Comparison of ENCODE assay signal across 8 mouse cellular contexts in genomic region chr6:48504241-48504854, GRCm38 (mm10). TPM values are rescaled to one million over a fixed set of nuclear protein-coding genes. Genes with fewer than 3 reads are reported as not detected.
DNase-seq lines count a peak whose midpoint lies in the region; ATAC-seq lines count a peak whose summit lies in the region.

No protein-coding gene starts in this region.

- intact Hi-C loops in gastrocnemius, postnatal 36 days (cut with DNase I): loop anchor here (2.0 kb wide), 1 partner anchor 60 kb away; the partner anchor contains the start of gene Zfp467
- intact Hi-C loops in left cerebral cortex, postnatal 10 days (cut with DNase I): loop anchor here (2.0 to 10.0 kb wide), 2 partner anchors 60 to 320 kb away; partner anchors contain the start of gene Zfp467

- H3K4me1 ChIP-seq in intestine, embryonic 14.5 days (replicated peaks; ENCODE audit: control insufficient read depth, insufficient read depth, low read length): peaks cover 6% of the 10 kb centered on the region; the same call in 1 of the 2 replicates

- ATAC-seq in intestine, embryonic 14.5 days (replicated peaks; ENCODE audit: low FRiP score, low TSS enrichment, low read depth): peak; percentile 96
- ATAC-seq in megakaryocyte progenitor cell, adult 5-6 weeks (replicated peaks; ENCODE audit: poor library complexity): peak; percentile 98

- H3K4me2 ChIP-seq in intestine, embryonic 14.5 days (ENCODE audit: low read length): peak overlapping the region; percentile 79

- H3K27me3 ChIP-seq in intestine, embryonic 14.5 days (replicated peaks; ENCODE audit: control insufficient read depth, insufficient read depth, low read length): no peaks in the 10 kb centered on the region

- DNase-seq in adrenal gland, adult 2 months: peak; percentile 90
- DNase-seq in embryo, embryonic 11 days: peak; percentile 90
- DNase-seq in gastrocnemius, postnatal 36 days: peak; percentile 63 to 64
- DNase-seq in intestine, embryonic 14.5 days (ENCODE audit: low spot score): peak; percentile 80
- DNase-seq in left cerebral cortex, postnatal 10 days (ENCODE audit: extremely low spot score in 1 of 2, low spot score in 2 of 2): peak; percentile 79 to 83
- DNase-seq in right cerebral cortex, postnatal 14 days: peak; percentile 74
- DNase-seq in urinary bladder, postnatal 4 days (ENCODE audit: low spot score in 2 of 2): peak; percentile 68 to 70

- no peaks in the 10 kb centered on the region for H3K9me3 ChIP-seq in intestine, embryonic 14.5 days (ENCODE audit: control insufficient read depth, low read length)

- peak overlapping the region; percentile 29; the same call in 1 of the 2 replicates for H3K27ac ChIP-seq in intestine, embryonic 14.5 days (ENCODE audit: low read depth)

- under 1% methylated on average over 26 of the region's 26 CpGs for WGBS in intestine, embryonic 14.5 days

- H3K36me3 ChIP-seq in intestine, embryonic 14.5 days (ENCODE audit: control insufficient read depth, insufficient read depth, low read length): 0 out of 2 replicates have a peak, but pooled peaks cover 4% of the 10 kb centered on the region

- peak overlapping the region; percentile 50 for H3K9ac ChIP-seq in intestine, embryonic 14.5 days (ENCODE audit: low read length)

- H3K4me3 ChIP-seq in intestine, embryonic 14.5 days (ENCODE audit: low read depth, low read length): peak overlapping the region; percentile 53

RNA-seq across cellular contexts. Expression of gene Atp6v0e2, which starts 33.1 kb away (rescaled TPM):
- total RNA-seq in adrenal gland, adult 2 months (2021): 10 to 100 TPM; 70.7 to 78.4 TPM
- 182 and 183 TPM in 2 replicates for polyA plus RNA-seq in adrenal gland, adult 2 months (2012; rRNA removed)
- total RNA-seq in gastrocnemius, postnatal 36 days (2021): 10 to 100 TPM; 39.4 to 51.3 TPM
- polyA plus RNA-seq in intestine, embryonic 14.5 days (2014; fragmentation: Nextera tagmentation; extraction: Ambion mirVana): 25.0 and 29.2 TPM in 2 replicates
- total RNA-seq in left cerebral cortex, postnatal 10 days (2021): 100 to 1,000 TPM; 485 to 501 TPM
- not detected in 2 replicates for total RNA-seq in megakaryocyte progenitor cell, adult 5-6 weeks (2015)
- not detected in 2 replicates for total RNA-seq in megakaryocyte progenitor cell, adult 5-6 weeks (2017)

RNA-seq across cellular contexts. Expression of gene Lrrc61, which starts 50.2 kb away (rescaled TPM):
- total RNA-seq in adrenal gland, adult 2 months (2021): 10 to 100 TPM; 30.8 to 45.1 TPM
- 32.4 and 33.3 TPM in 2 replicates for polyA plus RNA-seq in adrenal gland, adult 2 months (2012; rRNA removed)
- 10 to 100 TPM; 13.9 to 17.1 TPM for total RNA-seq in gastrocnemius, postnatal 36 days (2021)
- 6.7 and 7.7 TPM in 2 replicates for polyA plus RNA-seq in intestine, embryonic 14.5 days (2014; fragmentation: Nextera tagmentation; extraction: Ambion mirVana)
- 10 to 100 TPM; 28.9 to 31.6 TPM for total RNA-seq in left cerebral cortex, postnatal 10 days (2021)
- 8.0 and 11.6 TPM in 2 replicates for total RNA-seq in megakaryocyte progenitor cell, adult 5-6 weeks (2015)
- total RNA-seq in megakaryocyte progenitor cell, adult 5-6 weeks (2017): 4.9 and 6.3 TPM in 2 replicates

RNA-seq across cellular contexts. Expression of gene Sspo, which starts 56.3 kb away (rescaled TPM):
- total RNA-seq in adrenal gland, adult 2 months (2021): 1 to 10 TPM; 2.7 to 3.5 TPM
- 8.4 and 12.3 TPM in 2 replicates for polyA plus RNA-seq in adrenal gland, adult 2 months (2012; rRNA removed)
- under 1 TPM; 0.39 to 0.54 TPM for total RNA-seq in gastrocnemius, postnatal 36 days (2021)
- polyA plus RNA-seq in intestine, embryonic 14.5 days (2014; fragmentation: Nextera tagmentation; extraction: Ambion mirVana): 0.32 and 0.40 TPM in 2 replicates
- total RNA-seq in left cerebral cortex, postnatal 10 days (2021): 1 to 10 TPM in 1 of 2 experiments, under 1 TPM in 1; 0.36 to 1.5 TPM
- not detected in 2 replicates for total RNA-seq in megakaryocyte progenitor cell, adult 5-6 weeks (2015)
- total RNA-seq in megakaryocyte progenitor cell, adult 5-6 weeks (2017): not detected in 2 replicates

RNA-seq across cellular contexts. Expression of gene Zfp467, which starts 58.7 kb away (rescaled TPM):
- total RNA-seq in adrenal gland, adult 2 months (2021): 10 to 100 TPM; 47.3 to 53.6 TPM
- 119 and 124 TPM in 2 replicates for polyA plus RNA-seq in adrenal gland, adult 2 months (2012; rRNA removed)
- 10 to 100 TPM; 38.3 to 42.4 TPM for total RNA-seq in gastrocnemius, postnatal 36 days (2021)
- polyA plus RNA-seq in intestine, embryonic 14.5 days (2014; fragmentation: Nextera tagmentation; extraction: Ambion mirVana): 22.4 and 23.1 TPM in 2 replicates
- total RNA-seq in left cerebral cortex, postnatal 10 days (2021): 10 to 100 TPM; 20.8 to 21.0 TPM
- 1.6 and 3.4 TPM in 2 replicates for total RNA-seq in megakaryocyte progenitor cell, adult 5-6 weeks (2015)
- total RNA-seq in megakaryocyte progenitor cell, adult 5-6 weeks (2017): 0.61 and 1.1 TPM in 2 replicates

Comparison
In these comparisons a context has a peak if more than half of its experiments do, and no peak if none do; other contexts are left out.
1. Peak in every context shown above with its lines: DNase-seq, ATAC-seq, H3K4me3 ChIP-seq and H3K27ac ChIP-seq.
2. RNA of gene Atp6v0e2, which starts 33.1 kb away (total RNA-seq): 485 to 501 TPM in left cerebral cortex, postnatal 10 days, 70.7 to 78.4 TPM in adrenal gland, adult 2 months and 39.4 to 51.3 TPM in gastrocnemius, postnatal 36 days; not detected in megakaryocyte progenitor cell, adult 5-6 weeks; every median in the first group is over 10 times any median in the second.